Mouse (Mus musculus) spleen, adult 2 months (tissue): Measurements from ENCODE around the gene Smug1.

Experiments used
- CTCF ChIP-seq: fragments of 200-500 bp; IDR thresholded peaks from 2 replicates; pipeline ENCODE4 v1.5.1; 2011; ENCODE audit warnings: mild to moderate bottlenecking, inconsistent platforms; ENCODE audit not compliant: insufficient read depth, insufficient read length, insufficient replicate concordance; ENCODE audit errors: extremely low read depth
- POLR2A ChIP-seq: fragments of 200-500 bp; IDR thresholded peaks from 2 replicates; pipeline ENCODE4 v1.6.1; 2011; ENCODE audit warnings: low read depth, low read length, inconsistent platforms

DNA sequence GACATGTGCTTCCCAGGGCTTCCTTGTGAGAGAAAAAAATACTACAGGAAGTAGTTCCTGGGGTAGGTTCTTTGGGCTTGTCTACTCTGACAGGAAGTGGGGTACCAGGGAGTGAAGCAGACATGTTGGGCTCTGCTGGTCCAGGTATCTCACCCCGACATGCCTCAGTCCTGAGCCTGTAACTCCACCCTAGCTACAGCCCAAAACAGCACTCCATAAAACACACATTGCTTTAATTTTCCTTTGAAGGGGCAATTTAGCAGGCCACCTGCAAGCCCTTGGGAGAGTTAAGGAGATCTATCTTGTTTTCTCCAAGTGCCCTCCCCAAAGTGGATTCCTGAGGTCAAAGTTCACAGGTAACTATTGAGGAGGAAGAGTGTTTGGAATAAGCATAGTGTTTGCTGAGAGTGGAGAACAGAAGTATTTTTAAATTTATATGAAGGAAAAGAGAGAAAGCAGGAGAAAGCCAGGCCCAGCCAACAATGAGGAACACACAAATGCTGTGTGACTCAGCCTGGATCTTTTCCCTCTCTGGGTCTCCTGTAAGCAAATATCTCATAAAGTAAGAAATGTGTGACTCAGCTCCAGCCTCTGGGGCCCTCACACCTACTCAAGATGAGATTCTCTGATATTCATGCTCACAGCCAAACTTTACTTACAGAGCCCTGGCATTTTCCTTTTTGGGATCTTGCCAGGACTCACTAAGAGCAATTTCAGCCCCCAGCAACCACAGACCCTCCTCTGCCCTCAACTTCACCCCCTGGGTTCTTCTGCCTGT, 38.6 kb downstream of the Smug1 start:
- TF ChIP-seq CTCF (no peak), POLR2A (no peak)
